21 mouse cellular contexts compared by ENCODE assay signal in the genomic region with DNA sequence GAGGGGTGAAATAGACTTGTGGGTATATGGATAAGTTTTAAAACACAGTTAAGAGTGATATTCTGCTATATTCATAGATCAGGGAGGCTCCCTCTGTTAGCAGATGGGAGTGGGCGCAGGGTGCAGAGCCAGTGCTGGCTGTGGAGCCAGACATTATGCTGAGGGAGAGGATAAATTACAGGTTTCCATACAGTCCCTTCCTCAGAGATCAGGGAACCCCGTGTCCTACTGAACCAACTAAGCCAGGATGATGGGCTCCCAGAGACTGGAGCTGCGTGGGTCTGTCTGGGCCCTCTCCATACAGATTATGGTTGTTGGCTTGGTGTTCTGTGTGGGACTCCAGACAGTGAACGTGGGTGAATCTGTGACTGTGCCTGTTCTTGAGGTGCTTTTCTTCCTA.
DNase-seq lines count a peak whose midpoint lies in the region; ATAC-seq lines count a peak whose summit lies in the region.
"Had no signal": no experiment of that assay in that cellular context is flagged by ENCODE, and none has a peak within 500 bp of the region (broad histone marks: within the 10 kb centered on the region; RNA-seq: fewer than 3 reads in every experiment).

No protein-coding gene starts in this region.

- no peaks in the 10 kb centered on the region for H3K9me3 ChIP-seq in liver, embryonic 12.5 days (replicated peaks)
- H3K9me3 ChIP-seq in hindbrain, embryonic 14.5 days (ENCODE audit: control insufficient read depth, low read length), result no peaks in the 10 kb centered on the region
- H3K9me3 ChIP-seq: embryonic facial prominence, embryonic 15.5 days; forebrain, embryonic 10.5 days; G1E; heart, embryonic 13.5 days; neural tube, embryonic 12.5 days had no signal

- ATAC-seq in liver, embryonic 12.5 days, result no peak
- ATAC-seq in hindbrain, embryonic 14.5 days (ENCODE audit: low FRiP score), result no peak
- ATAC-seq: CD4-positive, CD25-positive, alpha-beta regulatory T cell, adult 4 months had no signal

- no peaks in the 10 kb centered on the region for H3K4me1 ChIP-seq in liver, embryonic 12.5 days
- H3K4me1 ChIP-seq in hindbrain, embryonic 14.5 days (replicated peaks; ENCODE audit: control insufficient read depth, insufficient read depth, low read length), result no peaks in the 10 kb centered on the region
- H3K4me1 ChIP-seq: embryonic facial prominence, embryonic 15.5 days; forebrain, embryonic 10.5 days; heart, embryonic 13.5 days; neural tube, embryonic 12.5 days had no signal

- H3K4me2 ChIP-seq in liver, embryonic 12.5 days, result no peak overlapping the region
- H3K4me2 ChIP-seq in hindbrain, embryonic 14.5 days (replicated peaks), result no peak overlapping the region
- H3K4me2 ChIP-seq: embryonic facial prominence, embryonic 15.5 days; heart, embryonic 13.5 days; neural tube, embryonic 12.5 days had no signal

- no peak overlapping the region for H3K27ac ChIP-seq in liver, embryonic 12.5 days
- no peak overlapping the region for H3K27ac ChIP-seq in hindbrain, embryonic 14.5 days
- H3K27ac ChIP-seq: embryonic facial prominence, embryonic 15.5 days; forebrain, embryonic 10.5 days; heart, embryonic 13.5 days; neural tube, embryonic 12.5 days had no signal

- WGBS in liver, embryonic 12.5 days (ENCODE audit: insufficient replicate concordance), result 71% methylated on average over 4 of the region's 4 CpGs
- WGBS in hindbrain, embryonic 14.5 days, result 92% methylated on average over 4 of the region's 4 CpGs

- DNase-seq in left cerebral cortex, adult 11 months (ENCODE audit: low spot score), result peak; percentile 21
- no peak for DNase-seq in left cerebral cortex, postnatal 4 days
- peak; percentile 45 to 55 for DNase-seq in layer of hippocampus, adult 8-10 months (ENCODE audit: low spot score in 2 of 2)
- peak; percentile 9 to 65 for DNase-seq in left cerebral cortex, adult 8-10 months (ENCODE audit: low spot score in 2 of 2)
- peak; percentile 46 to 50 for DNase-seq in right cerebral cortex, postnatal 36 days (ENCODE audit: low spot score in 2 of 2)
- no peak for DNase-seq in thymus, adult 18-20 months
- no peak for DNase-seq in hindbrain, embryonic 14.5 days (ENCODE audit: low spot score)
- DNase-seq: cerebellum, adult 9-11 months; embryo, embryonic 11 days; heart, postnatal 36 days; kidney, adult 9 months; kidney, postnatal 36 days; lung, postnatal 14 days; thymus, postnatal 25 days had no signal

- H3K9ac ChIP-seq in liver, embryonic 12.5 days, result no peak overlapping the region
- H3K9ac ChIP-seq in hindbrain, embryonic 14.5 days, result no peak overlapping the region
- H3K9ac ChIP-seq: embryonic facial prominence, embryonic 15.5 days; heart, embryonic 13.5 days; neural tube, embryonic 12.5 days had no signal

- no peaks in the 10 kb centered on the region for H3K36me3 ChIP-seq in liver, embryonic 12.5 days
- no peaks in the 10 kb centered on the region for H3K36me3 ChIP-seq in hindbrain, embryonic 14.5 days (replicated peaks; ENCODE audit: control insufficient read depth, insufficient read depth)
- H3K36me3 ChIP-seq: embryonic facial prominence, embryonic 15.5 days; forebrain, embryonic 10.5 days; G1E; heart, embryonic 13.5 days; neural tube, embryonic 12.5 days had no signal

- intact Hi-C loops in left cerebral cortex, postnatal 4 days (cut with DNase I), result no loop called here

- H3K4me3 ChIP-seq in liver, embryonic 12.5 days, result no peak overlapping the region
- no peak overlapping the region for H3K4me3 ChIP-seq in hindbrain, embryonic 14.5 days (replicated peaks; ENCODE audit: low read length)
- H3K4me3 ChIP-seq: embryonic facial prominence, embryonic 15.5 days; forebrain, embryonic 10.5 days; heart, embryonic 13.5 days; neural tube, embryonic 12.5 days had no signal

- no peaks in the 10 kb centered on the region for H3K27me3 ChIP-seq in liver, embryonic 12.5 days (replicated peaks)
- no peaks in the 10 kb centered on the region for H3K27me3 ChIP-seq in hindbrain, embryonic 14.5 days (ENCODE audit: control insufficient read depth, insufficient read depth, low read length)
- H3K27me3 ChIP-seq: embryonic facial prominence, embryonic 15.5 days; heart, embryonic 13.5 days; neural tube, embryonic 12.5 days had no signal

Comparison
In these comparisons a context has a peak if more than half of its experiments do, and no peak if none do; other contexts are left out.
1. DNase-seq: peak in left cerebral cortex, adult 11 months (single experiment), layer of hippocampus, adult 8-10 months (2 of 2), left cerebral cortex, adult 8-10 months (2 of 2) and right cerebral cortex, postnatal 36 days (2 of 2); none in left cerebral cortex, postnatal 4 days (single experiment), thymus, adult 18-20 months (0 of 2) and hindbrain, embryonic 14.5 days (single experiment).